Mouse (Mus musculus): ENCODE data around the gene Nsf. TPM values are rescaled to one million over a fixed set of nuclear protein-coding genes. Genes with fewer than 3 reads are reported as not detected.

Gene Nsf
- polyA plus RNA-seq, 1 experiment from 2014 or later, result 59.1 TPM

DNA sequence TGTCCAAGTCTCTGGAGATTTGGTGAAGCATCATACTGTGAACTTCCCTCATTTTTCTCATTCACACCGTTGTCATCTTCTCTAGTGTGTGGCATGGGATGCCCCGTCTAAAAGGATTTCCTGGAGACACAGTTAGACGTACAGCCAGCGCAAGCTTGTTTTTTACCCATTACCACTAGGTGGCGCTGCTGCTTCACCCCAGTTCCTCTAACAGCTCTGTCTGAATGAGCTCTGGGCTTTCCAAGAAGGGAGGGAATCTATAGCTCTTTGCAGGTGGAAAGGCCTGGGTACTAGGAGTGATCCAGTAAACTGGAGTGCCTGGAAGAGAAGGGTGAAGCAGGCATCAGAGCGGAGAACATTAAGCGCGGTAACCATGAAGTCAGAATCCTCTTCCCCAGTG, 33.6 kb upstream of the Nsf start:
- H3K4me1 ChIP-seq (ENCODE audit: control insufficient read depth, insufficient read depth, low read length), result no peaks in the 10 kb centered on the region
- WGBS, result 22% methylated on average over 8 of the region's 8 CpGs
- H3K4me2 ChIP-seq, result no peak overlapping the region
- no peaks in the 10 kb centered on the region for H3K27me3 ChIP-seq (ENCODE audit: control insufficient read depth, insufficient read depth, low read length)
- H3K36me3 ChIP-seq (ENCODE audit: control insufficient read depth, insufficient read depth, low read length), result peaks cover 13% of the 10 kb centered on the region
- DNase-seq (ENCODE audit: low spot score, missing footprints) (peak; percentile 98), ATAC-seq (ENCODE audit: low FRiP score) (peak; percentile 57; the same call in 1 of the 2 replicates)
- H3K9me3 ChIP-seq (ENCODE audit: control insufficient read depth, low read length), result no peaks in the 10 kb centered on the region
- H3K27ac ChIP-seq (ENCODE audit: low read depth, low read length), result no peak overlapping the region
- no peak overlapping the region for H3K9ac ChIP-seq (ENCODE audit: low read length)
- no peak overlapping the region for H3K4me3 ChIP-seq (ENCODE audit: low read depth, low read length)

DNA sequence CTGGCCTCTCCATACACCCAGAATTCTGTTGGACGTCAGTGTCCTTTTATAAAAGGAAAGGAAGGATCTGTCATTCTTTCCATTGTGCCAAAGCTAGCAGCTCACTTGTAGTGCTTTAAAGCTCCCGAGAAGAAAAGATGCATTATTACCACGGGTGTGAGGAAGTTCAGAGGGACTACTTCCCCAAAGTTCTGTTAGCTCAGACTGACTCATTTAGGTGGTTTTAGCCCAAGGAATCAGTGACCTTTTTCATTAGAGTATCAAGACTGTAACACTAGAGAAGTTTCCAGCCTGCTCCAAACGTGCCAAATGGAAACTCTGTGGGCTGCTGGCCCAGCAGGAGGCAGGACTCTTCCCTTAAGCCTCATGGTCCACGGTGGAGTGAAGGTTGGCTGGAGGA, 30.2 kb upstream of the Nsf start:
- 69% methylated on average over 5 of the region's 5 CpGs for WGBS
- H3K36me3 ChIP-seq (ENCODE audit: control insufficient read depth, insufficient read depth, low read length), result peaks cover 13% of the 10 kb centered on the region
- H3K4me1 ChIP-seq (ENCODE audit: control insufficient read depth, insufficient read depth, low read length), result no peaks in the 10 kb centered on the region
- no peak overlapping the region for H3K4me3 ChIP-seq (ENCODE audit: low read depth, low read length)
- no peaks in the 10 kb centered on the region for H3K9me3 ChIP-seq (ENCODE audit: control insufficient read depth, low read length)
- H3K27ac ChIP-seq (ENCODE audit: low read depth, low read length), result no peak overlapping the region
- ATAC-seq (ENCODE audit: low FRiP score), result no peak
- no peaks in the 10 kb centered on the region for H3K27me3 ChIP-seq (ENCODE audit: control insufficient read depth, insufficient read depth, low read length)
- H3K9ac ChIP-seq (ENCODE audit: low read length), result no peak overlapping the region
- no peak overlapping the region for H3K4me2 ChIP-seq
- DNase-seq (ENCODE audit: low spot score, missing footprints), result no peak

DNA sequence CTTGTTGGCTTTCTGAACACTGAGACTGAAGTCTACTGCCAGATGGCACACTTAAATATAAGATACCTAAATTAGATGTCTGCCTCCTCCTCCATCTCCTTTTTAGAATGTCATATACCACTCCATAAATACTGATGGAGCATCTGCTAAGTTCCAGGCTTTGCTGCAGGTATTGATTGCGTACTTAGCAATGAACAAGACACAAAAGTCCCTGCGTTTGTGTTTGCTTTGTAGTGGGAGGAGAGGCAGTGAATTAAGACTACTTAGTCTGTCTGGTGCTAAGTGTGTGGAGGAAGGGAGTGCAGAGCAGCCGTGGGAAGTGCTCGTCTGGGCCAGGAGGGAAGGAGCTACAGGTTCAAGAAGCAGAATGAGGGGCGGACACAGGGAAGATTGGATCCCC, 28.0 kb upstream of the Nsf start:
- Histone ChIP-seq H3K9ac (ENCODE audit: low read length) (no peak overlapping the region), H3K36me3 (ENCODE audit: control insufficient read depth, insufficient read depth, low read length) (peaks cover 13% of the 10 kb centered on the region), H3K9me3 (ENCODE audit: control insufficient read depth, low read length) (no peaks in the 10 kb centered on the region), H3K27me3 (ENCODE audit: control insufficient read depth, insufficient read depth, low read length) (no peaks in the 10 kb centered on the region), H3K4me2 (no peak overlapping the region), H3K27ac (ENCODE audit: low read depth, low read length) (no peak overlapping the region), H3K4me3 (ENCODE audit: low read depth, low read length) (no peak overlapping the region), H3K4me1 (ENCODE audit: control insufficient read depth, insufficient read depth, low read length) (no peaks in the 10 kb centered on the region)
- ATAC-seq (ENCODE audit: low FRiP score) (no peak), DNase-seq (ENCODE audit: low spot score, missing footprints) (no peak)
- WGBS, result 68% methylated on average over 5 of the region's 5 CpGs

DNA sequence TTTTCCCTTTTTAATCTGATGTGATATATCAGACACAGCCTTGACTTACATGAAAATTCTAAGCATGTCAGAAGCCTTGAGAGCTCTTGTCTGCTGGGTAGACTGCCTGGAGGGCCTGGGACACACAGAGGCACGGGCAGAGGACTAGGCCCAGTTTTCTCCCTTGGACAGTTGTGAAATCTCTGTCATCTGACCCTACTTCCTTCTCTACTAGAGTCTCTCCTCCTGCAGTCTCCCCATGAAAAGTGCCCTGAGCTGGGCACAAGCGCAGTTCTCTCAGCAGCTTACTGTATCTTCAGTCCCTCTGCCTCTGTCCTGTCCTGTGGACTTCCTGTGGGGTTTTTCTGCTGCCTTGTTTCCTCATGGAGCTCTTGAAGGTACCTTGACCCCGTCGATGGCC, 25.5 kb upstream of the Nsf start:
- Histone ChIP-seq H3K4me1 (ENCODE audit: control insufficient read depth, insufficient read depth, low read length) (no peaks in the 10 kb centered on the region), H3K27me3 (ENCODE audit: control insufficient read depth, insufficient read depth, low read length) (no peaks in the 10 kb centered on the region), H3K4me2 (no peak overlapping the region), H3K9me3 (ENCODE audit: control insufficient read depth, low read length) (no peaks in the 10 kb centered on the region), H3K36me3 (ENCODE audit: control insufficient read depth, insufficient read depth, low read length) (peaks cover 17% of the 10 kb centered on the region), H3K4me3 (ENCODE audit: low read depth, low read length) (no peak overlapping the region), H3K27ac (ENCODE audit: low read depth, low read length) (no peak overlapping the region), H3K9ac (ENCODE audit: low read length) (no peak overlapping the region)
- 85% methylated on average over 4 of the region's 4 CpGs for WGBS
- DNase-seq (ENCODE audit: low spot score, missing footprints) (no peak), ATAC-seq (ENCODE audit: low FRiP score) (no peak)

DNA sequence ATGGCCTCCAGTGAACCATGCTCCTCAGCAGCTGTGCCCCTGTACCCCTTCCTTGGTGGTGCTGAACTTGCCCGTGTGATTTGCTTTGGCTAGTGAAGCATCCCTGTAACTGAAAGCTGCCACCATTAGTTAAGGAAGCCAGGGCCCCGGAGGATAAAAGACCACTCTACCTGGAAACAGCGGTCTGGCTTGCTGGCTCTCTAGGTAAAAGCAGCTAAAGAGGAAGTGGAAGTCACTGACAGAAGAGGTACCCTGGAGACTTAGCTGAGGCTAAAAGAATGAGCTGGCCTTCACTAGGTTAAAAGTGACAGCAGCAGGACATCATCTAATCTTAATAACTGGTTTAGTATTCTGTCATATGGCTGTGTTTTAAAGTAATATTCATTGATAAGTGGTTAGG, 17.0 kb upstream of the Nsf start:
- no peak overlapping the region for H3K9ac ChIP-seq (ENCODE audit: low read length)
- H3K9me3 ChIP-seq (ENCODE audit: control insufficient read depth, low read length), result no peaks in the 10 kb centered on the region
- 87% methylated on average over 3 of the region's 3 CpGs for WGBS
- H3K4me3 ChIP-seq (ENCODE audit: low read depth, low read length), result no peak overlapping the region
- ATAC-seq (ENCODE audit: low FRiP score), result no peak
- no peak for DNase-seq (ENCODE audit: low spot score, missing footprints)
- H3K4me2 ChIP-seq, result no peak overlapping the region
- H3K27me3 ChIP-seq (ENCODE audit: control insufficient read depth, insufficient read depth, low read length), result no peaks in the 10 kb centered on the region
- peaks cover 20% of the 10 kb centered on the region for H3K36me3 ChIP-seq (ENCODE audit: control insufficient read depth, insufficient read depth, low read length)
- no peak overlapping the region for H3K27ac ChIP-seq (ENCODE audit: low read depth, low read length)
- peaks cover 10% of the 10 kb centered on the region for H3K4me1 ChIP-seq (ENCODE audit: control insufficient read depth, insufficient read depth, low read length)

DNA sequence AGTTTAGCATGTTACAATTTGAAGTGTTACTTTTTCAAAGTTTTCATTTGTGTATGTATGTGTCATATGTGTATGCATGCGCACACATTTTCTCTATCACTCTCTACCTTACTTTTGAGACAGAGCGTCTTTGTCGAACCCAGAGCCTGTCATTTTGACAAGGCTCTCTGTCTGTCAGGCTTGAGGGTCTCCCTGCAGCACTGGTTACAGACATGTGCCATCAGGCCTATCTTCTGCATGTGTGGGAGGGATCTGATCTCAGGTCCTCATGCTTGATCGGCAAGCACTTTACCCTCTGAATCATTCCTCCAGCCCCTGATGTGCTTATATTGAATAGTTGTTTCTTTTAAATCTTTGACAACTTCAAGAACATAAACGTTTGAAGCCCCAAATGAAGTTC, 15.4 kb upstream of the Nsf start:
- 88% methylated on average over 5 of the region's 5 CpGs for WGBS
- peaks cover 12% of the 10 kb centered on the region; the same call in 1 of the 2 replicates for H3K36me3 ChIP-seq (ENCODE audit: control insufficient read depth, insufficient read depth, low read length)
- ATAC-seq (ENCODE audit: low FRiP score), result no peak

DNA sequence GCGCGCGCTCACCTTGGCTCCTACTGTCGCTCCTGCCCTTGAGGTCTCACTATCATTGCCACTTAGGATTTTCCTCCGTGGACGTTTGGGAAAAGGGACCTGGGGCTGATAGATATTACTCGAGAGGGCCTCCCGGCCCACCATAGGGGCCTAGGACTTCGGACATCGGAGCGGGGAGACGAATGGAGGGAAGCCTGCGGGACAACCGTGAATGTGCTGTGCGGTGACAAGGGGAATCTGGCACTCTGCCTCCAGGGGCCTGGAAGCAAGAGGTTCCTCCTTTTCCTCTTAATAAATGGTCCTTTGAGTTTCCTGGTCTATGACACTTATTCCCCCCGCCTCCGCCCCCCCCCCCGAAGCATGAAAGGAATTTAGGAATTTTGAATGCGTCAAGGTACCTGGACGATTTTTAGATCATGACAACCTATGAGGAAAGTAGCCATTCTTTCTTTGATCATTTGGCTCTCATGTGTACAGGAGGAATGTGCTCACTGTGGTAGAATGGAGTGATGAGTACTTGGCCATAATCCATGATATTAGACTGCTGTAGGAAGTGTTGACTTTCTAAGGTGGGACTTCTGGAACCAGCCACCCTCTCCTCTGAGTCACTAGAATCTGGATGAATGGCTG, 13.4 kb upstream of the Nsf start:
- Histone ChIP-seq H3K9me3 (ENCODE audit: control insufficient read depth, low read length) (no peaks in the 10 kb centered on the region), H3K4me1 (ENCODE audit: control insufficient read depth, insufficient read depth, low read length) (peaks cover 10% of the 10 kb centered on the region), H3K27me3 (ENCODE audit: control insufficient read depth, insufficient read depth, low read length) (no peaks in the 10 kb centered on the region), H3K27ac (ENCODE audit: low read depth, low read length) (peak overlapping the region; percentile 83), H3K36me3 (ENCODE audit: control insufficient read depth, insufficient read depth, low read length) (peaks cover 9% of the 10 kb centered on the region; the same call in 1 of the 2 replicates), H3K9ac (ENCODE audit: low read length) (peak overlapping the region; percentile 85), H3K4me3 (ENCODE audit: low read depth, low read length) (peak overlapping the region; percentile 90), H3K4me2 (peak overlapping the region; percentile 88)
- ATAC-seq (ENCODE audit: low FRiP score) (peak; percentile 7), DNase-seq (ENCODE audit: low spot score, missing footprints) (no peak)
- WGBS, result 3% methylated on average over 20 of the region's 20 CpGs

More for the DNA sequence above, 15.4 kb upstream of the Nsf start:
- DNase-seq (ENCODE audit: low spot score, missing footprints), result no peak
- Histone ChIP-seq H3K27ac (ENCODE audit: low read depth, low read length) (no peak overlapping the region), H3K4me2 (no peak overlapping the region), H3K9ac (ENCODE audit: low read length) (no peak overlapping the region), H3K9me3 (ENCODE audit: control insufficient read depth, low read length) (no peaks in the 10 kb centered on the region), H3K27me3 (ENCODE audit: control insufficient read depth, insufficient read depth, low read length) (no peaks in the 10 kb centered on the region), H3K4me1 (ENCODE audit: control insufficient read depth, insufficient read depth, low read length) (peaks cover 10% of the 10 kb centered on the region), H3K4me3 (ENCODE audit: low read depth, low read length) (no peak overlapping the region)

DNA sequence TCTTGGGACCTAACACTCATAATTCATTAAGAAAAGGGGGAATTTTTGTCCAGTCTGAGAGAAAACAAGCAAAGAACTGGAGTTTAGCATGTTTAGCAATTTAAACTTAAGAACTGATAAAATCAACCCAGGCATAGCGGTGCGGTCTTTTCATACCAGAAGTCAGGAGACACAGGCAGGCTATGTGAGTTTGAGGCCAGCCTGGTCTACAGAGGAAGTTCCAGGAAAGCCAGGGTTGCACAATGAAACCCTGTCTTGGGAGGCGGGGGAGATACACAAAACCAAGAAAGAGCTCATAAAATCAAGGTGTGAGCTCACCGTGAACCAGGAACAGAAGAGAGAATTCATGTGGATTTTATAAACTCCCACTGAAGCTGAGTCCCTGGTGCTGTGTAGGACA, 3.0 kb upstream of the Nsf start:
- no peak overlapping the region for H3K4me3 ChIP-seq (ENCODE audit: low read depth, low read length)
- DNase-seq (ENCODE audit: low spot score, missing footprints) (no peak), ATAC-seq (ENCODE audit: low FRiP score) (no peak)
- H3K4me2 ChIP-seq, result no peak overlapping the region
- H3K36me3 ChIP-seq (ENCODE audit: control insufficient read depth, insufficient read depth, low read length), result no peaks in the 10 kb centered on the region
- H3K27ac ChIP-seq (ENCODE audit: low read depth, low read length), result no peak overlapping the region
- H3K9me3 ChIP-seq (ENCODE audit: control insufficient read depth, low read length), result no peaks in the 10 kb centered on the region
- no peaks in the 10 kb centered on the region for H3K27me3 ChIP-seq (ENCODE audit: control insufficient read depth, insufficient read depth, low read length)
- WGBS, result 91% methylated on average over 4 of the region's 4 CpGs
- peaks cover 11% of the 10 kb centered on the region for H3K4me1 ChIP-seq (ENCODE audit: control insufficient read depth, insufficient read depth, low read length)
- no peak overlapping the region for H3K9ac ChIP-seq (ENCODE audit: low read length)

DNA sequence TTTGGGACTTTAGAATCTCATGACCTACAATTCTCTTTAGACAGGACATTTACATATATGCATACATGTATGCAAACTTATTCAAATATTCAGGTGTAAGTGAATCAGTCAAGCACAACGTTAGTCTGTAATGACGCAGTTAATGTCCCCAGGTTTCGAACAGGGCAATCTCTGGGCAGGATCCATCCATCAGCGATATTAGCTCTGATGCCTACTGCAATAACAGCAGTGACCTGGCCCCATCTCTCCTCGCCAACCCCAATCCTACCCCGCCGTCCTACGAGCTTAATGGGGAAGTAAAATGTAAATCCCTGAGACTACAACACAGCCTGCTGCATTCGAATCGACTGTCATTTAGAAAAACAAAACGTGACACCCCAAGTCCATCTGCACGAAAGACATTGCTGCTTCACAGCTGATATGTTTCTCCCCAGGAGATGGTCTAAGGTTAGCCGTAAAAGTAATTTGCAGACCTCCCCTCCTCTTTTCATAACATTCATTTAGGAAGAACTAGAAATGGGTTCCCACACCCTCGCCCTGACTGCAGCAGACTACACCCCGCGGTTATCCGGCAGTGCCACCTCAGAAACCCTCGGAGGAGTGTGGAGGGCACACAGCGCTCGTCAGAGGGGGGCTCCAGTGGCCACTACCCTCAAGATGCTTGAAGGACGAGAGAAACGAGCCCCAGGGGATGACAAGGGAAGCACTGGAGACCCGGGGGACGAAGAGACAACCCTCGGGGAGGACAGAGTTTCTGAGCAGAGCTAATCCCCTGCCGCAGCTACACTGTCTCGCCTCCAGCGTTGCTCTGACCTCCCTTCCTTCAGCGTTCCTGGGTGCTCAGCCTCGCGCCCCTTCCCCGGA, 592 bp downstream of the Nsf start:
- no peak overlapping the region; the same call in 1 of the 2 replicates for H3K27ac ChIP-seq (ENCODE audit: low read depth, low read length)
- no peaks in the 10 kb centered on the region for H3K9me3 ChIP-seq (ENCODE audit: control insufficient read depth, low read length)
- DNase-seq (ENCODE audit: low spot score, missing footprints) (peak; percentile 97), ATAC-seq (ENCODE audit: low FRiP score) (peak; percentile 87)
- WGBS, result 2% methylated on average over 29 of the region's 32 CpGs
- peak overlapping the region; percentile 94 for H3K9ac ChIP-seq (ENCODE audit: low read length)
- H3K4me2 ChIP-seq, result peak overlapping the region; percentile 69
- H3K4me1 ChIP-seq (ENCODE audit: control insufficient read depth, insufficient read depth, low read length), result peaks cover 12% of the 10 kb centered on the region
- no peaks in the 10 kb centered on the region for H3K36me3 ChIP-seq (ENCODE audit: control insufficient read depth, insufficient read depth, low read length)
- H3K27me3 ChIP-seq (ENCODE audit: control insufficient read depth, insufficient read depth, low read length), result no peaks in the 10 kb centered on the region
- H3K4me3 ChIP-seq (ENCODE audit: low read depth, low read length), result peak overlapping the region; percentile 84

Data from midbrain, embryonic 11.5 days (tissue).